Mouse (Mus musculus) heart, postnatal 0 days (tissue): ENCODE measurements at regions not wholly inside any gene's neighbourhood (a gene's known extent, or its start where the extent isn't known, plus 50 kb on each side); places are given as distances from the start of the nearest gene placed in this dataset.
A peak's percentile ranks its signal among the peaks of the same experiment; 100 is the strongest.

Experiments used
- ATAC-seq: fragments of 200-750 bp; cut with Nextera tagmentation; 2 replicates; pipeline ENCODE4 v1.8.0; 2017; ENCODE audit warnings: low read depth, moderate number of reproducible peaks, moderate library complexity; ENCODE audit not compliant: insufficient read depth
- DNase-seq: peaks from one replicate; pipeline ENCODE4 v3.0.0-alpha.2; 2016; ENCODE audit warnings: low spot score
- H3K27ac ChIP-seq: fragments of 300-500 bp; sonication (generic); 2 replicates; pipeline ENCODE4 v1.5.1; 2014; ENCODE audit warnings: low read depth, mild to moderate bottlenecking
- H3K27me3 ChIP-seq: fragments of 300-500 bp; sonication (generic); 2 replicates; pipeline ENCODE4 v1.6.1; 2014; ENCODE audit warnings: low read length, mixed read lengths; ENCODE audit not compliant: control insufficient read depth, insufficient read depth
- H3K36me3 ChIP-seq: fragments of 300-500 bp; sonication (generic); replicated peaks from 2 replicates; pipeline ENCODE4 v1.6.1; 2014; ENCODE audit warnings: low read length, mixed read lengths; ENCODE audit not compliant: control insufficient read depth, insufficient read depth
- H3K4me1 ChIP-seq: fragments of 300-500 bp; sonication (generic); 2 replicates; pipeline ENCODE4 v1.6.1; 2014; ENCODE audit warnings: antibody characterized with exemption; ENCODE audit not compliant: control insufficient read depth, insufficient read depth
- H3K4me2 ChIP-seq: fragments of 300-500 bp; sonication (generic); 2 replicates; pipeline ENCODE4 v1.6.1; 2014; ENCODE audit warnings: low read depth, mild to moderate bottlenecking, low read length, moderate library complexity
- H3K4me3 ChIP-seq: fragments of 300-500 bp; sonication (generic); 2 replicates; pipeline ENCODE4 v1.5.1; 2014; ENCODE audit warnings: low read depth, low read length
- H3K9ac ChIP-seq: fragments of 300-500 bp; sonication (generic); replicated peaks from 2 replicates; pipeline ENCODE4 v1.6.1; 2014; ENCODE audit warnings: low read depth, low read length, mixed read lengths
- H3K9me3 ChIP-seq: fragments of 300-500 bp; sonication (generic); replicated peaks from 2 replicates; pipeline ENCODE4 v1.6.1; 2016; ENCODE audit warnings: low read length; ENCODE audit not compliant: control insufficient read depth
- CTCF ChIP-seq: IDR thresholded peaks from 2 replicates; pipeline ENCODE4 v1.5.1; 2016; ENCODE audit warnings: antibody characterized with exemption, control low read depth, low read depth
- EP300 ChIP-seq: IDR thresholded peaks from 2 replicates; pipeline ENCODE4 v1.6.1; 2016; ENCODE audit warnings: antibody characterized with exemption, low read depth
- WGBS: fragments of 180-500 bp; shearing (Covaris S2); extraction: QIAGEN DNeasy Blood & Tissue Kit; methylation state at CpG from one replicate; pipeline ENCODE4 v1.1.7; 2014; 5-methylcytosine and 5-hydroxymethylcytosine counted together

GRCm38 (mm10) chr15:5446040-5446755 is 202.2 kb upstream of the Ptger4 start:
- H3K27ac ChIP-seq, result no peak overlapping the region
- no peak overlapping the region for H3K4me2 ChIP-seq
- no peaks in the 10 kb centered on the region for H3K36me3 ChIP-seq
- ATAC-seq (no peak), DNase-seq (peak; percentile 22)
- H3K27me3 ChIP-seq, result no peaks in the 10 kb centered on the region
- no peaks in the 10 kb centered on the region for H3K9me3 ChIP-seq
- H3K4me1 ChIP-seq, result no peaks in the 10 kb centered on the region
- 60% methylated on average over 9 of the region's 9 CpGs for WGBS
- no peak overlapping the region for H3K9ac ChIP-seq
- TF ChIP-seq EP300 (no peak), CTCF (no peak)
- no peak overlapping the region for H3K4me3 ChIP-seq

GRCm38 (mm10) chr15:5446756-5447314 is 202.8 kb upstream of the Ptger4 start:
- TF ChIP-seq EP300 (no peak), CTCF (no peak)
- Histone ChIP-seq H3K9me3 (no peaks in the 10 kb centered on the region), H3K27ac (no peak overlapping the region), H3K4me3 (no peak overlapping the region), H3K4me2 (no peak overlapping the region), H3K27me3 (no peaks in the 10 kb centered on the region), H3K36me3 (no peaks in the 10 kb centered on the region), H3K9ac (no peak overlapping the region), H3K4me1 (no peaks in the 10 kb centered on the region)
- DNase-seq (no peak), ATAC-seq (no peak; the same call in 1 of the 2 replicates)
- 47% methylated on average over 4 of the region's 4 CpGs for WGBS

DNA sequence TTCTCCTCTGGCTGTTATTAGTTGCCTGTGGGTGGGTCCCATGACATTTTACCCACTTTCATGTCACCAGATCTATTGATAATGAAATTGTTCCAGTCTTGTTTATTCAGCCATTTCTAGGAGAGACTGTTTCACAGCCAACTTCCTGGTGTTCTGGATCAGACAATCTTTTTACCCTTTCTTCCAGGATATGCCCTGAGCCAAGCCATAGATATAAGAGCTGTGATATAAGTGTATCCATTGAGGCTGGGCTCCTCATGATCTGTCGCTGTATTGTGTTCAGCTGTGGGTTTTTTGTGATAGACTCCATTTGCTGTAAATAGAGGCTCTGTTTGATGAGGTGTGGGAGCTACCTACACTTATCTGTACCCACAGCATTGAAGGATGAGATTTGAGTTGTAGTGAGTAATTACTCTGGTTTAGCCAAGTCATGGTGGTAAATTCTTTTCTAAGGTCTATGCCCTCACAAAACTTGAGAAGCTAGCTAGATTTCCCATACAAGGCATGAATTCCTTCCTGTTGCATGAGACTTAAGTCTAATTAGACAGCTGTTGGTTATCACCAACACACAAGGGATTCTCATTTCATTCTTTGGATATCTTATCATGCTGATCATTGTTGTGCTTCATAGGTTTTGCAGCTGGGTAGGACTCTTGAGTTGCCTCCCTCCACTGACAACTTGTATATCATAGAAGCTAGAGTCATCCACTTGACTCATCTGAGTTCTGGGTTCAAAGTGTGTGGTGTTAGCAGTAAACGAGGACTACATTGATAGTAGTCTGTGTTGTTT is 203.9 kb upstream of the Ptger4 start:
- Histone ChIP-seq H3K4me2 (no peak overlapping the region), H3K4me1 (no peaks in the 10 kb centered on the region), H3K9me3 (no peaks in the 10 kb centered on the region), H3K36me3 (no peaks in the 10 kb centered on the region), H3K27me3 (no peaks in the 10 kb centered on the region), H3K27ac (no peak overlapping the region), H3K9ac (no peak overlapping the region), H3K4me3 (no peak overlapping the region)
- no peak for ATAC-seq
- TF ChIP-seq CTCF (no peak), EP300 (no peak)
- DNase-seq, result no peak
- 75% methylated on average over 2 of the region's 2 CpGs for WGBS

GRCm38 (mm10) chr15:5459083-5459482 is 215.1 kb upstream of the Ptger4 start:
- TF ChIP-seq CTCF (no peak), EP300 (no peak)
- Histone ChIP-seq H3K9ac (no peak overlapping the region), H3K4me3 (no peak overlapping the region), H3K36me3 (no peaks in the 10 kb centered on the region), H3K4me1 (no peaks in the 10 kb centered on the region), H3K27me3 (no peaks in the 10 kb centered on the region), H3K4me2 (no peak overlapping the region), H3K27ac (no peak overlapping the region), H3K9me3 (no peaks in the 10 kb centered on the region)
- ATAC-seq (no peak), DNase-seq (no peak)
- 66% methylated on average over 3 of the region's 3 CpGs for WGBS

DNA sequence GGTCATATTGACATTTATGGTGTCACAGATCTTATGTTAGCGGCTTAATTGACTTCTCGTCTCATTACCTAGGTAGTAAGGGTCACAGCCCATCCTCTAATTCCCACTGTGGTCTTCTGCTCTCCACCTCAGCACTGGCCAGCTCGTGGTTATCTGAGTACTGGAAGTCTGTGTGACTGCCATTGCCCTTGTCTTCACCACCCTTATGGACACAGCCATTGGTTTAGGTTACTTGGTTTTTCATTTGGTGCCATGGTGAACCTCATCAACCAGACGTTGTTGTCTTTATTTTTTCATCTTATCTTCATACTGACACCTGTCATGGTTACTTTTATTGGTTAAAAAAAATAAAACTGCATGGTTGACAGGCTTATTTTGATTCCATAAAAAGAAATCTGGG is 215.6 kb upstream of the Ptger4 start:
- 69% methylated on average over 4 of the region's 4 CpGs for WGBS

More for the DNA sequence above, 215.6 kb upstream of the Ptger4 start:
- ATAC-seq (no peak), DNase-seq (no peak)
- no peak overlapping the region for H3K4me2 ChIP-seq
- H3K9me3 ChIP-seq, result no peaks in the 10 kb centered on the region
- TF ChIP-seq EP300 (no peak), CTCF (no peak)
- no peaks in the 10 kb centered on the region for H3K27me3 ChIP-seq
- no peak overlapping the region for H3K9ac ChIP-seq
- no peak overlapping the region for H3K27ac ChIP-seq
- H3K4me3 ChIP-seq, result no peak overlapping the region
- no peaks in the 10 kb centered on the region for H3K36me3 ChIP-seq
- no peaks in the 10 kb centered on the region for H3K4me1 ChIP-seq
